Mouse (Mus musculus): ENCODE data around the gene Mdfi. TPM values are rescaled to one million over a fixed set of nuclear protein-coding genes. Genes with fewer than 3 reads are reported as not detected.
"Not testable (repeated sequence)": the region's sequence is repeated elsewhere in the genome, so short reads cannot be mapped to it uniquely, and the experiment has no call there.

Gene Mdfi
- total RNA-seq, 2 experiments from 2014 or later = 1.5 to 1.7 TPM

GRCm38 (mm10) chr17:47851798-47852360, 17.4 kb upstream of the Mdfi start:
- DNase-seq (ENCODE audit: extremely low spot score in 1 of 2, low spot score in 2 of 2); intact Hi-C loops (cut with DNase I): not testable (repeated sequence)

GRCm38 (mm10) chr17:47850639-47851314, 16.3 kb upstream of the Mdfi start:
- DNase-seq (ENCODE audit: extremely low spot score in 1 of 2, low spot score in 2 of 2) = no peak
- intact Hi-C loops (cut with DNase I) = no loop called here

- no peak for DNase-seq (ENCODE audit: extremely low spot score in 1 of 2, low spot score in 2 of 2)
Measured at GRCm38 (mm10) chr17:47850035-47850434, 15.5 kb upstream of the Mdfi start.

GRCm38 (mm10) chr17:47847985-47848384, 13.5 kb upstream of the Mdfi start:
- DNase-seq (ENCODE audit: extremely low spot score in 1 of 2, low spot score in 2 of 2) = no peak
- intact Hi-C loops (cut with DNase I) = no loop called here

More at GRCm38 (mm10) chr17:47850035-47850434, 15.5 kb upstream of the Mdfi start:
- intact Hi-C loops (cut with DNase I) = no loop called here

- intact Hi-C loops (cut with DNase I) = no loop called here
- DNase-seq (ENCODE audit: extremely low spot score in 1 of 2, low spot score in 2 of 2) = no peak
Measured at GRCm38 (mm10) chr17:47845609-47846008, 11.1 kb upstream of the Mdfi start.

- intact Hi-C loops (cut with DNase I) = no loop called here
Measured at GRCm38 (mm10) chr17:47843465-47843864, 9.0 kb upstream of the Mdfi start.

GRCm38 (mm10) chr17:47841931-47842623, 7.6 kb upstream of the Mdfi start:
- peak in 1 of 2 experiments; percentile 87 for DNase-seq (ENCODE audit: extremely low spot score in 1 of 2, low spot score in 2 of 2)
- intact Hi-C loops (cut with DNase I) = no loop called here

More at GRCm38 (mm10) chr17:47843465-47843864, 9.0 kb upstream of the Mdfi start:
- no peak for DNase-seq (ENCODE audit: extremely low spot score in 1 of 2, low spot score in 2 of 2)

GRCm38 (mm10) chr17:47841521-47841920, 7.0 kb upstream of the Mdfi start:
- DNase-seq (ENCODE audit: extremely low spot score in 1 of 2, low spot score in 2 of 2) = no peak

GRCm38 (mm10) chr17:47837808-47838207, 3.3 kb upstream of the Mdfi start:
- intact Hi-C loops (cut with DNase I) = no loop called here
- DNase-seq (ENCODE audit: extremely low spot score in 1 of 2, low spot score in 2 of 2) = peak in 1 of 2 experiments; percentile 74

More at GRCm38 (mm10) chr17:47841521-47841920, 7.0 kb upstream of the Mdfi start:
- intact Hi-C loops (cut with DNase I) = no loop called here

- intact Hi-C loops (cut with DNase I) = no loop called here
- DNase-seq (ENCODE audit: extremely low spot score in 1 of 2, low spot score in 2 of 2) = no peak
Measured at GRCm38 (mm10) chr17:47833628-47834481, 636 bp downstream of the Mdfi start.

- DNase-seq (ENCODE audit: extremely low spot score in 1 of 2, low spot score in 2 of 2) = peak in 1 of 2 experiments; percentile 81
- intact Hi-C loops (cut with DNase I) = no loop called here
Measured at GRCm38 (mm10) chr17:47833029-47833627, 1.4 kb downstream of the Mdfi start.

GRCm38 (mm10) chr17:47832501-47833028, 1.9 kb downstream of the Mdfi start:
- intact Hi-C loops (cut with DNase I) = no loop called here
- no peak for DNase-seq (ENCODE audit: extremely low spot score in 1 of 2, low spot score in 2 of 2)

GRCm38 (mm10) chr17:47831772-47832171, 2.7 kb downstream of the Mdfi start:
- DNase-seq (ENCODE audit: extremely low spot score in 1 of 2, low spot score in 2 of 2) = no peak
- intact Hi-C loops (cut with DNase I) = no loop called here

- intact Hi-C loops (cut with DNase I) = no loop called here
- no peak for DNase-seq (ENCODE audit: extremely low spot score in 1 of 2, low spot score in 2 of 2)
Measured at GRCm38 (mm10) chr17:47831161-47831560, 3.3 kb downstream of the Mdfi start.

- DNase-seq (ENCODE audit: extremely low spot score in 1 of 2, low spot score in 2 of 2) = no peak
- intact Hi-C loops (cut with DNase I) = no loop called here
Measured at GRCm38 (mm10) chr17:47821339-47821738, 13.2 kb downstream of the Mdfi start.

GRCm38 (mm10) chr17:47818038-47818725, 16.3 kb downstream of the Mdfi start:
- DNase-seq (ENCODE audit: extremely low spot score in 1 of 2, low spot score in 2 of 2) = no peak
- intact Hi-C loops (cut with DNase I) = no loop called here

- DNase-seq (ENCODE audit: extremely low spot score in 1 of 2, low spot score in 2 of 2) = no peak
- intact Hi-C loops (cut with DNase I) = no loop called here
Measured at GRCm38 (mm10) chr17:47815446-47815845, 19.0 kb downstream of the Mdfi start.

GRCm38 (mm10) chr17:47814496-47814895, 20.0 kb downstream of the Mdfi start:
- intact Hi-C loops (cut with DNase I) = no loop called here
- no peak for DNase-seq (ENCODE audit: extremely low spot score in 1 of 2, low spot score in 2 of 2)

Measured in left cerebral cortex, postnatal 10 days (tissue).